In the genomic region with DNA sequence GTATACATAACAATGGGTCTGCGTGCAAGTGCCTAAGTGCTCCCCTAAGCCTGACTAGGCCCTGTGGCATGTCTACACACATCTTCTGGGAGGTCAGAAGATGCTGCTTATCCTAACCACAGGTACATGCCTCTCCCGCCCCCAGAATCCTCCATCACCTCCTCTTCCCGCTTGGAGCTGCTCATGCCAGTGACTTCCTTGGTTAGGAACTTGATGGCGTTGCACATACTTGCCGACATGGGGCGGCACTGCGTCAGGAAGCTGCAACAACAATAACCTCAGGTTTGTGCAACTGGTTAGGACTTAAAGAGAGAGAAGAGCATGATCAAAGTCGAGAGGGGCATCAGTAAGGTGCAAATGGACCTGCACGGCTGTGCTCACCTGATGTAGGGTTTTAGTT, we compare ENCODE assay signal across 22 mouse cellular contexts. TPM values are rescaled to one million over a fixed set of nuclear protein-coding genes. Genes with fewer than 3 reads are reported as not detected.
"Had no signal": no experiment of that assay in that cellular context is flagged by ENCODE, and none has a peak within 500 bp of the region (broad histone marks: within the 10 kb centered on the region; RNA-seq: fewer than 3 reads in every experiment).

No protein-coding gene starts in this region.

- ATAC-seq: liver, postnatal 0 days; lung, postnatal 0 days had no signal

- H3K27ac ChIP-seq: limb, embryonic 12.5 days; limb, embryonic 15.5 days; liver, embryonic 14.5 days; macrophage; midbrain, embryonic 10.5 days; neural tube, embryonic 12.5 days; neural tube, embryonic 15.5 days had no signal

- H3K4me3 ChIP-seq: limb, embryonic 12.5 days; limb, embryonic 15.5 days; midbrain, embryonic 10.5 days; neural tube, embryonic 12.5 days; neural tube, embryonic 15.5 days had no signal

- DNase-seq: kidney, adult 9 months; kidney, postnatal 14 days; kidney, postnatal 4 days; left cerebral cortex, postnatal 4 days; liver, postnatal 0 days; lung, embryonic 14.5 days; midbrain, embryonic 14.5 days; retina, postnatal 1 day; right cerebral cortex, postnatal 25 days; spleen, adult 18-20 months; thymus, adult 18-20 months; thymus, postnatal 14 days; thymus, postnatal 4 days had no signal

- H3K9me3 ChIP-seq: limb, embryonic 12.5 days; limb, embryonic 15.5 days; midbrain, embryonic 10.5 days; neural tube, embryonic 12.5 days; neural tube, embryonic 15.5 days had no signal

- H3K4me2 ChIP-seq: limb, embryonic 12.5 days; limb, embryonic 15.5 days; liver, embryonic 11.5 days; lung, embryonic 14.5 days; neural tube, embryonic 12.5 days; neural tube, embryonic 15.5 days had no signal

- H3K27me3 ChIP-seq: limb, embryonic 12.5 days; limb, embryonic 15.5 days; neural tube, embryonic 12.5 days; neural tube, embryonic 15.5 days had no signal

- H3K9ac ChIP-seq: limb, embryonic 12.5 days; limb, embryonic 15.5 days; liver, embryonic 14.5 days; liver, postnatal 0 days; lung, embryonic 14.5 days; neural tube, embryonic 12.5 days; neural tube, embryonic 15.5 days had no signal

RNA-seq across cellular contexts. Expression of a gene that starts 10.5 kb away (rescaled TPM):
- polyA plus RNA-seq: macrophage had no signal
